Mouse (Mus musculus) olfactory bulb, adult 2 months (tissue): ENCODE results near the gene Unc119. TPM values are rescaled to one million over a fixed set of nuclear protein-coding genes. Genes with fewer than 3 reads are reported as not detected.
A peak's percentile ranks its signal among the peaks of the same experiment; 100 is the strongest.

Source experiments
- H3K27ac ChIP-seq: fragments of 200-500 bp; 2 replicates; pipeline ENCODE4 v1.5.1; 2012; ENCODE audit warnings: low read depth, low read length; ENCODE audit not compliant: insufficient read depth
- H3K4me1 ChIP-seq: fragments of 200-500 bp; 2 replicates; pipeline ENCODE4 v1.6.1; 2012; ENCODE audit warnings: low read length; ENCODE audit not compliant: control insufficient read depth, insufficient read depth
- H3K4me3 ChIP-seq: fragments of 200-500 bp; 2 replicates; pipeline ENCODE4 v1.5.1; 2012; ENCODE audit warnings: mild to moderate bottlenecking, low read depth, low read length, moderate library complexity; ENCODE audit not compliant: insufficient read depth
- CTCF ChIP-seq: fragments of 200-500 bp; IDR thresholded peaks from 2 replicates; pipeline ENCODE4 v1.5.1; 2012; ENCODE audit warnings: low read depth, mild to moderate bottlenecking, low read length, moderate library complexity; ENCODE audit not compliant: insufficient read depth
- POLR2A ChIP-seq: fragments of 200-500 bp; IDR thresholded peaks from 2 replicates; pipeline ENCODE4 v1.6.1; 2012; ENCODE audit warnings: mild to moderate bottlenecking, low read depth, low read length, moderate library complexity; ENCODE audit not compliant: insufficient read depth
- WGBS: fragments of 180-500 bp; shearing (Covaris S2); methylation state at CpG from one replicate; pipeline ENCODE4 v1.1.7; 2018; 5-methylcytosine and 5-hydroxymethylcytosine counted together
- polyA plus RNA-seq: library from polyadenylated mRNA; stranded (reverse); fragments of >200 nt; gene quantifications from 2 replicates; pipeline ENCODE4 v1.2.4, GENCODE M21; 2012; ENCODE audit warnings: low replicate concordance; ENCODE audit not compliant: missing spikeins, insufficient read depth, insufficient read length

Unc119 gene
- polyA plus RNA-seq, result not detected in 2 replicates

- TF ChIP-seq CTCF (no peak), POLR2A (peak; percentile 53)
- Histone ChIP-seq H3K27ac (0 out of 2 replicates have a peak within 1 kb of the TSS, but pooled peaks have one; percentile 27), H3K4me1 (peaks cover 20% of the 10 kb centered on the region), H3K4me3 (peak within 1 kb of the TSS; percentile 93)
- 1% methylated on average over 64 of the region's 66 CpGs for WGBS
Measured at GRCm38 (mm10) chr11:78343381-78344327, at the start of gene Unc119. Gene Unc119, plus strand, starts transcription at chr11:78343482.

GRCm38 (mm10) chr11:78294585-78294984, 48.7 kb upstream of the Unc119 start:
- Histone ChIP-seq H3K4me3 (no peak overlapping the region), H3K27ac (no peak overlapping the region), H3K4me1 (no peaks in the 10 kb centered on the region)
- TF ChIP-seq POLR2A (no peak), CTCF (no peak)
- 95% methylated on average over 6 of the region's 6 CpGs for WGBS

- Histone ChIP-seq H3K4me3 (peak overlapping the region; percentile 42), H3K4me1 (peaks cover 6% of the 10 kb centered on the region; the same call in 1 of the 2 replicates), H3K27ac (no peak overlapping the region)
- TF ChIP-seq CTCF, result no peak
- no peak for TF ChIP-seq POLR2A
- WGBS, result 60% methylated on average over 7 of the region's 7 CpGs
Measured at GRCm38 (mm10) chr11:78300917-78301316, 42.4 kb upstream of the Unc119 start.

GRCm38 (mm10) chr11:78301357-78302084, 41.8 kb upstream of the Unc119 start, which contains the start of gene Spag5:
Gene Spag5, plus strand, starts transcription at chr11:78301529.
- no peak within 1 kb of the TSS for H3K27ac ChIP-seq
- WGBS, result under 1% methylated on average over 48 of the region's 49 CpGs

GRCm38 (mm10) chr11:78305272-78305671, 38.0 kb upstream of the Unc119 start:
- WGBS, result 89% methylated on average over 4 of the region's 4 CpGs
- TF ChIP-seq CTCF, result no peak
- no peak for TF ChIP-seq POLR2A
- no peak overlapping the region for H3K27ac ChIP-seq
- no peak overlapping the region for H3K4me3 ChIP-seq
- peaks cover 6% of the 10 kb centered on the region; the same call in 1 of the 2 replicates for H3K4me1 ChIP-seq

More at GRCm38 (mm10) chr11:78301357-78302084, 41.8 kb upstream of the Unc119 start, which contains the start of gene Spag5:
- Histone ChIP-seq H3K4me3 (peak within 1 kb of the TSS; percentile 42), H3K4me1 (peaks cover 6% of the 10 kb centered on the region; the same call in 1 of the 2 replicates)
- no peak for TF ChIP-seq CTCF
- TF ChIP-seq POLR2A, result no peak

- no peak overlapping the region for H3K27ac ChIP-seq
- H3K4me1 ChIP-seq, result no peaks in the 10 kb centered on the region
- TF ChIP-seq CTCF, result no peak
- no peak for TF ChIP-seq POLR2A
- H3K4me3 ChIP-seq, result no peak overlapping the region
- 80% methylated on average over 8 of the region's 8 CpGs for WGBS
Measured at GRCm38 (mm10) chr11:78310861-78311511, 32.3 kb upstream of the Unc119 start.

GRCm38 (mm10) chr11:78313662-78314061, 29.6 kb upstream of the Unc119 start:
- WGBS, result 90% methylated on average over 2 of the region's 2 CpGs
- TF ChIP-seq POLR2A, result no peak
- no peak for TF ChIP-seq CTCF
- no peak overlapping the region for H3K4me3 ChIP-seq

GRCm38 (mm10) chr11:78318411-78318810, 24.9 kb upstream of the Unc119 start:
- Histone ChIP-seq H3K4me1 (peaks cover 4% of the 10 kb centered on the region; the same call in 1 of the 2 replicates), H3K27ac (no peak overlapping the region), H3K4me3 (no peak overlapping the region)
- TF ChIP-seq POLR2A (no peak), CTCF (no peak)
- 61% methylated on average over 2 of the region's 2 CpGs for WGBS

More at GRCm38 (mm10) chr11:78313662-78314061, 29.6 kb upstream of the Unc119 start:
- no peak overlapping the region for H3K27ac ChIP-seq
- no peaks in the 10 kb centered on the region for H3K4me1 ChIP-seq
